In the genomic region with DNA sequence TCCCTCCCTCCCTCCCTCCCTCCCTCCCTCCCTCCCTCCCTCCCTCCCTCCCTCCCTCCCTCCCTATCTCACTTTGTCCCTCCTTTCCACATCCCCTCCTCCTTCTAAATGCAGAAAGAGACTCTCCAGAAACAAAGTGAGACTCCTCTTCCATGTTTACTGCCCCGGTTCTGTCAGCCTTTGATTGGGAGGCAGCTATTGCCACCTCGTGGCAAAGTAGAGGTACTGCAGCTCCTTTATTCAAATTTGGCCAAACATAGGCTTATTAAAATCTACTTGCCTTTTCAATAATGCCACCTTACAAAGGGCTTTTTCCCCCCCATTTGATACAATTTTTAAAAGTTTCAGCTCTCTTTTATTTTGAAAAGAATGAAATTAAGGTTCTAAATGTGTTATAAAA, we compare ENCODE assay signal across 8 mouse cellular contexts. TPM values are rescaled to one million over a fixed set of nuclear protein-coding genes. Genes with fewer than 3 reads are reported as not detected.
A peak's percentile ranks its signal among the peaks of the same experiment; 100 is the strongest.
DNase-seq lines count a peak whose midpoint lies in the region; ATAC-seq lines count a peak whose summit lies in the region.

No protein-coding gene starts in this region.

- no peak overlapping the region for H3K4me2 ChIP-seq in forebrain, embryonic 14.5 days (ENCODE audit: low read length)
- H3K4me2 ChIP-seq in forebrain, embryonic 13.5 days: no peak overlapping the region
- no peak overlapping the region for H3K4me2 ChIP-seq in limb, embryonic 11.5 days (ENCODE audit: low read depth, severe bottlenecking)

- DNase-seq in forebrain, embryonic 14.5 days (ENCODE audit: low spot score): peak; percentile 78
- DNase-seq in ovary, postnatal 36 days (ENCODE audit: low spot score): peak; percentile 21
- DNase-seq in ovary, postnatal 10 days (ENCODE audit: low spot score): no peak
- peak; percentile 56 for DNase-seq in cerebellum, adult 9-11 months
- peak; percentile 46 for DNase-seq in limb, embryonic 11.5 days (ENCODE audit: low spot score)
- DNase-seq in layer of hippocampus, postnatal 25 days (ENCODE audit: extremely low spot score in 1 of 2, low spot score in 1 of 2): no peak
- no peak for DNase-seq in testis, postnatal 10 days (ENCODE audit: low spot score)

- no peak overlapping the region for H3K4me3 ChIP-seq in forebrain, embryonic 14.5 days (ENCODE audit: low read depth, low read length)
- H3K4me3 ChIP-seq in forebrain, embryonic 13.5 days: no peak overlapping the region
- H3K4me3 ChIP-seq in limb, embryonic 11.5 days (ENCODE audit: low read depth, low read length): no peak overlapping the region

- peaks cover 25% of the 10 kb centered on the region for H3K36me3 ChIP-seq in forebrain, embryonic 14.5 days (ENCODE audit: control insufficient read depth, insufficient read depth, low read length)
- peaks cover 42% of the 10 kb centered on the region for H3K36me3 ChIP-seq in forebrain, embryonic 13.5 days (ENCODE audit: poor library complexity, severe bottlenecking)
- no peaks in the 10 kb centered on the region for H3K36me3 ChIP-seq in limb, embryonic 11.5 days (ENCODE audit: control insufficient read depth, insufficient read depth, low read length)

- H3K27me3 ChIP-seq in forebrain, embryonic 14.5 days (replicated peaks; ENCODE audit: control insufficient read depth, insufficient read depth, low read length): no peaks in the 10 kb centered on the region
- no peaks in the 10 kb centered on the region for H3K27me3 ChIP-seq in forebrain, embryonic 13.5 days
- H3K27me3 ChIP-seq in limb, embryonic 11.5 days (ENCODE audit: control insufficient read depth, insufficient read depth, low read length): no peaks in the 10 kb centered on the region

- WGBS in forebrain, embryonic 14.5 days: 0% methylated on average over 2 of the region's 2 CpGs
- WGBS in forebrain, embryonic 13.5 days: 1% methylated on average over 2 of the region's 2 CpGs
- WGBS in limb, embryonic 11.5 days: 2% methylated on average over 2 of the region's 2 CpGs

- H3K9ac ChIP-seq in forebrain, embryonic 14.5 days (ENCODE audit: low read length): no peak overlapping the region
- H3K9ac ChIP-seq in forebrain, embryonic 13.5 days: no peak overlapping the region
- no peak overlapping the region for H3K9ac ChIP-seq in limb, embryonic 11.5 days (ENCODE audit: low read length)

- H3K9me3 ChIP-seq in forebrain, embryonic 14.5 days (replicated peaks; ENCODE audit: control insufficient read depth, low read length): no peaks in the 10 kb centered on the region
- H3K9me3 ChIP-seq in forebrain, embryonic 13.5 days (replicated peaks): no peaks in the 10 kb centered on the region
- H3K9me3 ChIP-seq in limb, embryonic 11.5 days (ENCODE audit: control insufficient read depth, low read length): no peaks in the 10 kb centered on the region

- ATAC-seq in forebrain, embryonic 14.5 days: no peak
- ATAC-seq in forebrain, embryonic 13.5 days: no peak
- no peak for ATAC-seq in limb, embryonic 11.5 days (ENCODE audit: insufficient number of reproducible peaks, low FRiP score, low TSS enrichment, low read depth)

- peaks cover 22% of the 10 kb centered on the region for H3K4me1 ChIP-seq in forebrain, embryonic 14.5 days (ENCODE audit: control insufficient read depth, insufficient read depth, low read length)
- H3K4me1 ChIP-seq in forebrain, embryonic 13.5 days: peaks cover 37% of the 10 kb centered on the region
- no peaks in the 10 kb centered on the region for H3K4me1 ChIP-seq in limb, embryonic 11.5 days (ENCODE audit: control insufficient read depth, insufficient read depth, low read length)

- H3K27ac ChIP-seq in forebrain, embryonic 14.5 days (ENCODE audit: low read depth, low read length): no peak overlapping the region
- no peak overlapping the region for H3K27ac ChIP-seq in forebrain, embryonic 13.5 days
- no peak overlapping the region for H3K27ac ChIP-seq in limb, embryonic 11.5 days (replicated peaks; ENCODE audit: low read depth, low read length)

RNA-seq across cellular contexts. Expression of gene Scg5, which starts 5.0 kb away (rescaled TPM):
- 224 and 229 TPM in 2 replicates for polyA plus RNA-seq in forebrain, embryonic 14.5 days (2014; fragmentation: Nextera tagmentation; extraction: Ambion mirVana)
- 132 and 136 TPM in 2 replicates for polyA plus RNA-seq in forebrain, embryonic 13.5 days (2015; fragmentation: Nextera tagmentation; extraction: Ambion mirVana)
- polyA plus RNA-seq in limb, embryonic 11.5 days (2014; fragmentation: Nextera tagmentation; extraction: Ambion mirVana): 0.57 and 1.5 TPM in 2 replicates
- 100 to 1,000 TPM; 371 to 410 TPM for total RNA-seq in layer of hippocampus, postnatal 25 days (2021)

RNA-seq across cellular contexts. Expression of gene Arhgap11a, which starts 24.6 kb away (rescaled TPM):
- 5.5 and 5.9 TPM in 2 replicates for polyA plus RNA-seq in forebrain, embryonic 14.5 days (2014; fragmentation: Nextera tagmentation; extraction: Ambion mirVana)
- 41.4 and 46.8 TPM in 2 replicates for polyA plus RNA-seq in forebrain, embryonic 13.5 days (2015; fragmentation: Nextera tagmentation; extraction: Ambion mirVana)
- polyA plus RNA-seq in limb, embryonic 11.5 days (2014; fragmentation: Nextera tagmentation; extraction: Ambion mirVana): 5.7 and 7.3 TPM in 2 replicates
- total RNA-seq in layer of hippocampus, postnatal 25 days (2021): 1 to 10 TPM; 2.0 to 2.4 TPM

Comparison
In these comparisons a context has a peak if more than half of its experiments do, and no peak if none do; other contexts are left out.
1. DNase-seq: peak in forebrain, embryonic 14.5 days (single experiment), ovary, postnatal 36 days (single experiment), cerebellum, adult 9-11 months (single experiment) and limb, embryonic 11.5 days (single experiment); none in ovary, postnatal 10 days (single experiment), layer of hippocampus, postnatal 25 days (0 of 2) and testis, postnatal 10 days (single experiment).
2. RNA of gene Scg5, which starts 5.0 kb away (polyA plus RNA-seq): 224 to 229 TPM in forebrain, embryonic 14.5 days and 132 to 136 TPM in forebrain, embryonic 13.5 days; 0.57 to 1.5 TPM in limb, embryonic 11.5 days; every median in the first group is over 10 times any median in the second.